Mouse (Mus musculus): ENCODE data around the gene Tmem216.
"Not testable (repeated sequence)": the region's sequence is repeated elsewhere in the genome, so short reads cannot be mapped to it uniquely, and the experiment has no call there.

Tmem216 gene

GRCm38 (mm10) chr19:10565217-10565616, 9.2 kb upstream of the Tmem216 start:
- no peak for DNase-seq (ENCODE audit: low spot score in 2 of 2)

- no peak for DNase-seq (ENCODE audit: low spot score in 2 of 2)
Observed at GRCm38 (mm10) chr19:10564278-10564677, 8.2 kb upstream of the Tmem216 start.

GRCm38 (mm10) chr19:10562351-10562750, 6.3 kb upstream of the Tmem216 start:
- DNase-seq (ENCODE audit: low spot score in 2 of 2) = no peak

- peak in 1 of 2 experiments; percentile 31 for DNase-seq (ENCODE audit: low spot score in 2 of 2)
Observed at GRCm38 (mm10) chr19:10561558-10562314, 5.7 kb upstream of the Tmem216 start.

- DNase-seq (ENCODE audit: low spot score in 2 of 2) = no peak
Observed at GRCm38 (mm10) chr19:10560108-10560507, 4.1 kb upstream of the Tmem216 start.

- DNase-seq (ENCODE audit: low spot score in 2 of 2) = not testable (repeated sequence)
Observed at GRCm38 (mm10) chr19:10557837-10558375, 1.9 kb upstream of the Tmem216 start.

GRCm38 (mm10) chr19:10557430-10557829, 1.4 kb upstream of the Tmem216 start:
- no peak for DNase-seq (ENCODE audit: low spot score in 2 of 2)

GRCm38 (mm10) chr19:10557001-10557400, 963 bp upstream of the Tmem216 start:
- no peak for DNase-seq (ENCODE audit: low spot score in 2 of 2)

GRCm38 (mm10) chr19:10539454-10539853, 16.6 kb downstream of the Tmem216 start:
- no peak for DNase-seq (ENCODE audit: low spot score in 2 of 2)

GRCm38 (mm10) chr19:10530082-10530481, 26.0 kb downstream of the Tmem216 start:
- DNase-seq (ENCODE audit: low spot score in 2 of 2) = no peak

GRCm38 (mm10) chr19:10525910-10526309, 30.1 kb downstream of the Tmem216 start, which contains the start of gene Sdhaf2:
TSS of gene Sdhaf2 (minus strand) at chr19:10526142.
- no peak for DNase-seq (ENCODE audit: low spot score in 2 of 2)

GRCm38 (mm10) chr19:10525106-10525901, 30.7 kb downstream of the Tmem216 start, which contains the start of gene Cpsf7:
TSS of gene Cpsf7 (plus strand) at chr19:10525266.
- peak; percentile 83 to 87 for DNase-seq (ENCODE audit: low spot score in 2 of 2)

- DNase-seq (ENCODE audit: low spot score in 2 of 2) = no peak
Observed at GRCm38 (mm10) chr19:10524784-10525105, 31.3 kb downstream of the Tmem216 start.

- DNase-seq (ENCODE audit: low spot score in 2 of 2) = no peak
Observed at GRCm38 (mm10) chr19:10523483-10524080, 32.5 kb downstream of the Tmem216 start.

GRCm38 (mm10) chr19:10521926-10522325, 34.1 kb downstream of the Tmem216 start:
- DNase-seq (ENCODE audit: low spot score in 2 of 2) = no peak

GRCm38 (mm10) chr19:10520355-10520754, 35.7 kb downstream of the Tmem216 start:
- DNase-seq (ENCODE audit: low spot score in 2 of 2) = no peak

- DNase-seq (ENCODE audit: low spot score in 2 of 2) = no peak
Observed at GRCm38 (mm10) chr19:10510759-10511330, 45.2 kb downstream of the Tmem216 start.

GRCm38 (mm10) chr19:10502571-10502970, 53.5 kb downstream of the Tmem216 start:
- no peak for DNase-seq (ENCODE audit: low spot score in 2 of 2)

- DNase-seq (ENCODE audit: low spot score in 2 of 2) = no peak
Observed at GRCm38 (mm10) chr19:10500581-10500980, 55.5 kb downstream of the Tmem216 start.

- DNase-seq (ENCODE audit: low spot score in 2 of 2) = no peak
Observed at GRCm38 (mm10) chr19:10497512-10498160, 58.4 kb downstream of the Tmem216 start.

- no peak for DNase-seq (ENCODE audit: low spot score in 2 of 2)
Observed at GRCm38 (mm10) chr19:10496976-10497375, 59.1 kb downstream of the Tmem216 start.

Measured in urinary bladder, adult 18-20 months (tissue).